Mouse (Mus musculus) A20 (cell line): ENCODE results near the gene Ajuba.

Source experiments
- DNase-seq: peaks from one replicate; pipeline ENCODE4 v3.0.0-alpha.2; 2011; ENCODE audit warnings: low read depth, low spot score

Gene Ajuba

DNA sequence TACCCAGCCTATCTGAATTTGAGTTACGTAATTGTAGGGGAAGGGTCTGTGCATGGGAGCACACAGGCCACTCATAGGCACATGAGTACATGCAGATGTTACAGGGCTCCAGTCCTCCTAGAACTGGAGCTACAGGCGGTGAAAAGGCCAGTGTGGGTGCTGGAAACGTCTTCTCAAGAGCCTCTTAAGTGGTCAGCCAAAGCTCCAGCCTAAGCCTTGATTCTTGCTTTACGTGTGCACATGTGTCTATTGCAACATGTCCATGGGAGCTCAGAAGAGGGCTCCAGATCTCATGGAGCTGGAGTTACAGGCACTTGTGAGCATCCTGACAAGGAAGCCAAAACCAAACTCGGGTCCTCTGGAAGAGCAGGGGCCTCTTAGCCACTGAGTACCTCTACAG, 32.7 kb downstream of the Ajuba start:
- DNase-seq, result no peak

DNA sequence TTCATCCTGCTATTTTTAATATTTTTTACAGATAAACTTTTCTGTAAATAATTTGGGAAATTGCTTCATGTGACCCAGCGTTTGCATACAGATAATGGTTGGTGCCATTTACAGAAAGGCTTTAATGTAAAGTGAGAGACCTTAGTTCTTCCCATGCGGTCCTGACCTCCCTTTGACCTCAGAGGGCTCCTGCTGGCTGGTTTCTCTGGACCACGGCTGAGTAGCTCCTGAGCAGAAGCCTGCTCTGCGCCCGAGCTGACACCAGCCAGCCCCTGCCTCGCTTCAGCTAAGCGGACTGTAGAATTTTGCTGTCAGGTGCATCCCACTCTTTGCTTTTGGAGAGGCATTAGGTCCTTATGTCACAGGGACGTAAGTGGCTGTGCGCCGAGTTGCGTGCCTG, 36.6 kb downstream of the Ajuba start:
- no peak for DNase-seq

DNA sequence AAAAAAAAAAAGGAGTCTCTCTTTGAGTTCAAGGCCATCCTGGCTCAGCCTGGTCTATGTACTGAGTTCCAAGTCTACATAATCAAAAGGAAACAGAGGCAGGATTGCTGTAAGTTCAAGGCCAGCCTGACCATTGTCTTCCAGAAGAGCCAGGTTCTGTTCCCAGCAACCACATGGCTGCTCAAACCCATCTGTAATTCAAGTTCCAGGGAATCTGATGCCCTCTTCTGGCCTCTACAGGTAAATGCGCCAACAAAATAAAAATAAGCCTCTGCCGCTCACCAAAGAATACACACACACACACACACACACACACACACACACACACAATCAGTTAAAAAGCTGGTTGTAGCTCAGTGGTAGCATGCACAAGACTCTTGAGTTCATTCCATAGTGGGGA, 38.8 kb downstream of the Ajuba start:
- peak; percentile 53 for DNase-seq

DNA sequence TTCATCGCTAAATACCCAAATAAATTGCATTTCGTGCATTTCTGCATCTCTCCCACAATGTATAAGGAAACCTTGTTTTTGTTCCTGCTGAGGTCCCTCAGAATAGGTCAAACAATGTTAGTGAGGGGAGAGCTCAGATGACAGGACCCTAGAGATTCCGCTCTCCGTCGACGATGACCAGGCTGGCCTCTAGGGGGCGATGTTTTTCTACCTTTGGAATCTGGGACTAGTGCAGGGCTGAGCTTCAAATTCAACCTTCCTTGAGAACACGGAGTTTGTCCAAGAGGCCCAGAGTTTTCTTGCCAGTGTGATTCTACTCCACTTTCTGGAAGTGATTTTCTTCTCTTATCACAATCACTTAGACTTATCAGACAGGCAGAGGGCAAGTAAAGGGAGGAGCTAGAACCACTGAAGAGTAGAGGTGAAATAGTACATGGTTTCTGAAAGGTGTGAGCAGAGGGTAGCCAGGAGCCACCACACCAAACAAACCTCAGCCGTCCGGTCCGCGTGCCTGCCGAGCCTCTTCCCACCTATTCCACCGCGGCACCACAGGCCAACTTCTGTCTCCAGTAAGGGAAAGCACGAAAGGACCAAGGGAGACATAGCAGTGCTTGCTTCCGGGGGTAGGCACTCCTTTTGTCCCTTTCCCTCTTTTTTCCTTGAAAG, 48.8 kb downstream of the Ajuba start:
- DNase-seq, result peak; percentile 79

DNA sequence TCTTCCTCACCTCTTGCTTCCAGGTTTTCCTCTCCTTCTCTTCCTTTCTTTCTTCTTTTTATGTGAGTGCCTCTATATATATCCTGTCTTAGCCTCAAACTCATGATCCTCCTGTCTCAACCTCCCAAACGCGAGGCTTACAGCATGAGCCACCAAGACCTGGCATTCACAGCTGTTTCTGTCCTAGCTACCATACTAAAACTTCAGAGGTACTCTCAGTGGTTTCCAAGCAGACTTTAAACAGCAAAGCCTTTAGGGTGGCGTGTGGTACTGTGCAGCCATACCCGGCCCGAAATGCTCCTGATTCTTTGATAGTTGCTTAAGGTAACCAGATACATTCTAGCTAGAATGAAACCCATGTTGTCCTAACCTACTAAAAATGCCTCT, 49.4 kb downstream of the Ajuba start:
- DNase-seq, result no peak

DNA sequence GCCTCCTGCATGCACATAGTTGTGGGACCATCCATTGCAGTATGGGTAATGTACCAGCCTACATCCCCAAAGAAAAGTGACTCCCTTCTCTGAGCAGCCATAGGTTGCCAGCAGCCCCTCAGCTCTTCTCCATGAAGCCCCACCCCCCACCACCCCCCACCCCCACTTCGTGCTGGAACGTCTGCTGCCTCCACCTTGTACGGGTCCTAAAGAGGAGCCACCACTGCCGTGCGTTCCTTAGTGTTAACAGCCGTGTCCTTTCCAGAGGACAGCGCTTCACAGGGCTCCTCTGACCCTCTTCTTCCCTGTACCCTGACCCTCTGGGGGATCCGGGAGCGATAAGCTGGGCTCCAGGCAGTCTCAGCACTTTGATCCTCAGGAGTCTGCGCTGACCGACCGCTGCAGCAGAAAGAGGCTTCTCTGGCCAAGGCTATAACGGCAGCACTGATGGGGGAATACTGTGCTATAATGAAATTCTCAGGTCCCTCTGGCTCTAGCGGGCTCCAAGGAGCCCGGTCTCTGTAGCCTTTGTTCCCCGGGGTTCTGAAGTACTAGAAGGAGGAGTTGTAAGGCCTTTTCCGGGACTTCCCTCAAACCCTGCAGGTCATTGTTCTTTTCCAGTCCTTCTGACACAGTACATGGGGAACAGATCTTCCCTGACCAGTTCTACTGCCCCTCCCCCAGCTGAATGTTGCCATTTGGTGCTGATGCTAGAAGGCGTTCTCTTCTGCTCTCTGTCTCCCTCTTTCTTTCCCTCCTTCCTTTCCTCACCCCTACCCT, 49.9 kb downstream of the Ajuba start:
- no peak for DNase-seq

DNA sequence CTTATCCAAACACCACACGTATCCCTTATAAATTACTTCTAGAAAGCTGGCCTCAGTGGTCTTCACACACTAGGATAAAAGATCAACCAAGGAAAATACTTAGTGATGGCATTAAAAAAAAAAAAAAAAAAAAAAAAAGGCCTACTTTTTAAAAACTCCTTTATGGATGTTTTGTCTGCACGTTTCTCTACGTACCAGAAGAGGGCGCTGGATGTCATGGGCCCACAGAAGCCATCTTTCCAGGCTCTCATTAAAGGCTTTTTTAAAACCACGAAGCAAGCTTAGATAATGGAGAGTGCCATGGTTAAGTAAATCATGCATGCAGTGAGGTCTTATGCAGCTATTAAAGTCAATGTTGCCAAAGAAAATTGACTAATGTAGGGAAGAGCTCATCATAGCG, 53.8 kb downstream of the Ajuba start:
- DNase-seq, result peak; percentile 50
